26 mouse cellular contexts compared by ENCODE assay signal in genomic region chr12:94349623-94350156, GRCm38 (mm10).
DNase-seq lines count a peak whose midpoint lies in the region; ATAC-seq and TF ChIP-seq lines count a peak whose summit lies in the region.
"Had no signal": no experiment of that assay in that cellular context is flagged by ENCODE, and none has a peak within 500 bp of the region (broad histone marks: within the 10 kb centered on the region; RNA-seq: fewer than 3 reads in every experiment).

No protein-coding gene starts in this region.

- no peak overlapping the region for H3K27ac ChIP-seq in embryonic facial prominence, embryonic 11.5 days (replicated peaks; ENCODE audit: low read depth, low read length)
- no peak overlapping the region for H3K27ac ChIP-seq in embryonic facial prominence, embryonic 10.5 days (replicated peaks)
- H3K27ac ChIP-seq in kidney, postnatal 0 days: no peak overlapping the region
- no peak overlapping the region for H3K27ac ChIP-seq in midbrain, embryonic 12.5 days (replicated peaks)
- H3K27ac ChIP-seq in midbrain, postnatal 0 days (ENCODE audit: low read depth, low read length): no peak overlapping the region
- H3K27ac ChIP-seq: embryonic facial prominence, embryonic 13.5 days; heart, embryonic 13.5 days; hindbrain, embryonic 14.5 days; limb, embryonic 13.5 days; neural tube, embryonic 12.5 days had no signal

- H3K36me3 ChIP-seq in embryonic facial prominence, embryonic 11.5 days (replicated peaks; ENCODE audit: control insufficient read depth, insufficient read depth, low read depth, low read length): no peaks in the 10 kb centered on the region
- no peaks in the 10 kb centered on the region for H3K36me3 ChIP-seq in embryonic facial prominence, embryonic 10.5 days (replicated peaks)
- H3K36me3 ChIP-seq in kidney, postnatal 0 days (ENCODE audit: insufficient read depth, low read length): no peaks in the 10 kb centered on the region
- no peaks in the 10 kb centered on the region for H3K36me3 ChIP-seq in midbrain, embryonic 12.5 days
- H3K36me3 ChIP-seq in midbrain, postnatal 0 days (ENCODE audit: insufficient read depth, low read length): no peaks in the 10 kb centered on the region
- H3K36me3 ChIP-seq: embryonic facial prominence, embryonic 13.5 days; heart, embryonic 13.5 days; limb, embryonic 13.5 days; neural tube, embryonic 12.5 days had no signal

- H3K4me2 ChIP-seq in embryonic facial prominence, embryonic 11.5 days (ENCODE audit: low read depth, low read length): no peak overlapping the region
- H3K4me2 ChIP-seq in kidney, postnatal 0 days (ENCODE audit: low read length): no peak overlapping the region
- no peak overlapping the region for H3K4me2 ChIP-seq in midbrain, embryonic 12.5 days (replicated peaks)
- no peak overlapping the region for H3K4me2 ChIP-seq in midbrain, postnatal 0 days (ENCODE audit: low read depth, low read length, poor library complexity, severe bottlenecking)
- H3K4me2 ChIP-seq: embryonic facial prominence, embryonic 13.5 days; heart, embryonic 13.5 days; hindbrain, embryonic 14.5 days; limb, embryonic 13.5 days; liver, embryonic 11.5 days; neural tube, embryonic 12.5 days had no signal

- no peak overlapping the region for H3K4me3 ChIP-seq in embryonic facial prominence, embryonic 11.5 days (ENCODE audit: low read depth, low read length)
- H3K4me3 ChIP-seq in embryonic facial prominence, embryonic 10.5 days: no peak overlapping the region
- H3K4me3 ChIP-seq in kidney, postnatal 0 days (replicated peaks; ENCODE audit: low read depth, low read length): no peak overlapping the region
- H3K4me3 ChIP-seq in midbrain, embryonic 12.5 days: no peak overlapping the region
- H3K4me3 ChIP-seq in midbrain, postnatal 0 days (ENCODE audit: low read depth, low read length): no peak overlapping the region
- H3K4me3 ChIP-seq: embryonic facial prominence, embryonic 13.5 days; erythroblast, embryonic 14.5 days; heart, embryonic 13.5 days; limb, embryonic 13.5 days; myocyte; neural tube, embryonic 12.5 days had no signal

- peak; percentile 45 for DNase-seq in embryonic facial prominence, embryonic 11.5 days (ENCODE audit: low spot score)
- no peak for DNase-seq in embryonic facial prominence, embryonic 10.5 days (ENCODE audit: low spot score)
- peak; percentile 28 for DNase-seq in kidney, postnatal 0 days (ENCODE audit: low spot score)
- no peak for DNase-seq in kidney, adult 8-10 months
- no peak for DNase-seq in midbrain, postnatal 0 days (ENCODE audit: low spot score)
- DNase-seq in gastrocnemius, postnatal 36 days: no peak
- DNase-seq: adrenal gland, postnatal 10 days; cerebellum, adult 11-12 months; cerebellum, adult 9-11 months; forebrain, postnatal 0 days; heart, postnatal 10 days; kidney, postnatal 4 days; lung, postnatal 10 days; thymus, adult 2 months; thymus, postnatal 36 days had no signal

- ATAC-seq in embryonic facial prominence, embryonic 11.5 days (replicated peaks; ENCODE audit: insufficient number of reproducible peaks, low FRiP score, low TSS enrichment, low read depth): no peak
- no peak for ATAC-seq in kidney, postnatal 0 days (replicated peaks; ENCODE audit: low FRiP score, low read depth)
- peak; percentile 63 for ATAC-seq in midbrain, embryonic 12.5 days (ENCODE audit: low FRiP score, low read depth)
- ATAC-seq in midbrain, postnatal 0 days (ENCODE audit: low FRiP score): no peak
- ATAC-seq: forebrain, postnatal 0 days; intestine, postnatal 0 days; Patski had no signal

- no peaks in the 10 kb centered on the region for H3K9me3 ChIP-seq in embryonic facial prominence, embryonic 11.5 days (replicated peaks; ENCODE audit: control insufficient read depth, low read length)
- no peaks in the 10 kb centered on the region for H3K9me3 ChIP-seq in embryonic facial prominence, embryonic 10.5 days
- H3K9me3 ChIP-seq in kidney, postnatal 0 days (replicated peaks; ENCODE audit: low read length): no peaks in the 10 kb centered on the region
- H3K9me3 ChIP-seq in midbrain, embryonic 12.5 days: no peaks in the 10 kb centered on the region
- no peaks in the 10 kb centered on the region for H3K9me3 ChIP-seq in midbrain, postnatal 0 days (ENCODE audit: low read length)
- H3K9me3 ChIP-seq: embryonic facial prominence, embryonic 13.5 days; heart, embryonic 13.5 days; limb, embryonic 13.5 days; neural tube, embryonic 12.5 days had no signal

- WGBS in embryonic facial prominence, embryonic 11.5 days: 49% methylated on average over 7 of the region's 7 CpGs
- 43% methylated on average over 7 of the region's 7 CpGs for WGBS in embryonic facial prominence, embryonic 10.5 days
- WGBS in kidney, postnatal 0 days: 45% methylated on average over 7 of the region's 7 CpGs
- WGBS in midbrain, embryonic 12.5 days: 25% methylated on average over 7 of the region's 7 CpGs
- WGBS in midbrain, postnatal 0 days: 29% methylated on average over 7 of the region's 7 CpGs

- no peak for TF ChIP-seq CTCF in kidney, postnatal 0 days (IDR thresholded peaks at IDR 0.05; ENCODE audit: low read depth)
- TF ChIP-seq CTCF in midbrain, postnatal 0 days (IDR thresholded peaks at IDR 0.05): no peak

- no peaks in the 10 kb centered on the region for H3K4me1 ChIP-seq in embryonic facial prominence, embryonic 11.5 days (ENCODE audit: control insufficient read depth, insufficient read depth, low read length)
- peaks cover 6% of the 10 kb centered on the region; the same call in 1 of the 2 replicates for H3K4me1 ChIP-seq in embryonic facial prominence, embryonic 10.5 days
- H3K4me1 ChIP-seq in kidney, postnatal 0 days (replicated peaks; ENCODE audit: insufficient read depth, low read length): no peaks in the 10 kb centered on the region
- peaks cover 5% of the 10 kb centered on the region; the same call in 1 of the 2 replicates for H3K4me1 ChIP-seq in midbrain, embryonic 12.5 days
- H3K4me1 ChIP-seq in midbrain, postnatal 0 days (ENCODE audit: insufficient read depth, low read length): no peaks in the 10 kb centered on the region
- H3K4me1 ChIP-seq: embryonic facial prominence, embryonic 13.5 days; limb, embryonic 13.5 days; neural tube, embryonic 12.5 days had no signal

- intact Hi-C loops in gastrocnemius, postnatal 36 days (cut with DNase I): no loop called here

- no peaks in the 10 kb centered on the region for H3K27me3 ChIP-seq in embryonic facial prominence, embryonic 11.5 days (ENCODE audit: control insufficient read depth, insufficient read depth, low read length)
- no peaks in the 10 kb centered on the region for H3K27me3 ChIP-seq in embryonic facial prominence, embryonic 10.5 days (replicated peaks; ENCODE audit: low read depth, poor library complexity, severe bottlenecking)
- H3K27me3 ChIP-seq in kidney, postnatal 0 days (ENCODE audit: insufficient read depth, low read length): no peaks in the 10 kb centered on the region
- H3K27me3 ChIP-seq in midbrain, embryonic 12.5 days: no peaks in the 10 kb centered on the region
- no peaks in the 10 kb centered on the region for H3K27me3 ChIP-seq in midbrain, postnatal 0 days (ENCODE audit: insufficient read depth, low read length)
- H3K27me3 ChIP-seq: embryonic facial prominence, embryonic 13.5 days; heart, embryonic 13.5 days; limb, embryonic 13.5 days; neural tube, embryonic 12.5 days had no signal

- H3K9ac ChIP-seq in embryonic facial prominence, embryonic 11.5 days (replicated peaks; ENCODE audit: low read length): no peak overlapping the region
- no peak overlapping the region for H3K9ac ChIP-seq in kidney, postnatal 0 days (ENCODE audit: low read depth, low read length)
- no peak overlapping the region for H3K9ac ChIP-seq in midbrain, embryonic 12.5 days (replicated peaks)
- no peak overlapping the region for H3K9ac ChIP-seq in midbrain, postnatal 0 days (replicated peaks; ENCODE audit: low read length, poor library complexity, severe bottlenecking)
- H3K9ac ChIP-seq: embryonic facial prominence, embryonic 13.5 days; forebrain, postnatal 0 days; heart, embryonic 13.5 days; hindbrain, embryonic 14.5 days; limb, embryonic 13.5 days; neural tube, embryonic 12.5 days had no signal

Comparison
In these comparisons a context has a peak if more than half of its experiments do, and no peak if none do; other contexts are left out.
1. DNase-seq: peak in embryonic facial prominence, embryonic 11.5 days (single experiment) and kidney, postnatal 0 days (single experiment); none in embryonic facial prominence, embryonic 10.5 days (single experiment), kidney, adult 8-10 months (0 of 2), midbrain, postnatal 0 days (single experiment) and gastrocnemius, postnatal 36 days (0 of 2).